Mouse (Mus musculus) myocyte (in vitro differentiated cells): ENCODE results near the gene Ctdsp2.

Experiments
- E2F4 ChIP-seq: IDR thresholded peaks from one replicate; pipeline ENCODE4 v1.6.1; 2011; ENCODE audit warnings: mild to moderate bottlenecking, control low read depth, moderate library complexity; ENCODE audit not compliant: insufficient read depth
- MAX ChIP-seq: IDR thresholded peaks from one replicate; pipeline ENCODE4 v1.6.1; 2011; ENCODE audit warnings: low read depth, mild to moderate bottlenecking, control low read depth
- MYOD1 ChIP-seq, 3 experiments: IDR thresholded peaks; one replicate each; pipeline ENCODE4 v1.6.1; 2011; ENCODE audit warnings: control low read depth in 2 of 3, low read depth in 2 of 3, mild to moderate bottlenecking in 2 of 3, moderate library complexity in 1 of 3; ENCODE audit not compliant: insufficient read length in 2 of 3, control insufficient read depth in 1 of 3
- POLR2A ChIP-seq: IDR thresholded peaks from one replicate; pipeline ENCODE4 v1.6.1; 2011; ENCODE audit warnings: low read depth, mild to moderate bottlenecking, control low read depth, moderate library complexity; ENCODE audit not compliant: insufficient read length
- TCF12 ChIP-seq: IDR thresholded peaks from one replicate; pipeline ENCODE4 v1.6.1; 2011; ENCODE audit warnings: mild to moderate bottlenecking, control low read depth; ENCODE audit not compliant: poor library complexity, insufficient read depth, severe bottlenecking

DNA sequence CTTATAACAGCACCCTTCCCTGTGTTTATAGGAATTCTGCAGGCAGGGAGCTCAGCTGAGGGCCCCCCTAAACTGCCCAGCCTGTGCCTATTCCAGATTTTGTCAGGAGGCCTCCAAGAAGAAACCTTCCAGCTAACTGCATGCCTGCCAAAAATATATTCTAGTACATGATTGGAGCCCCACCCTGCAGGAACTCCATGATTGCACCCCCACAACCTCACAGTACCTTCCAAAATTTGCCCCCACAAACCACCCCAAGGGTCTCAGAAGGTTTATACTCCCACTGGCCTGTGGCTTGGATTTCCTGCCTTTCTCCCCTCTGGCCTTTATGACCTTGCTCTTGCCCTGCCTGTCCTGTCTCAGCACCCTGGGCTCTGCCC lies 46.8 kb upstream of the Ctdsp2 start:
- no peak for TF ChIP-seq TCF12
- no peak for TF ChIP-seq MYOD1 (IDR thresholded peaks at IDR 0.05; ENCODE audit: control insufficient read depth in 1 of 3, insufficient read length in 2 of 3, low read depth in 2 of 3)
- no peak for TF ChIP-seq POLR2A
- no peak for TF ChIP-seq E2F4
- TF ChIP-seq MAX = no peak
